Mouse (Mus musculus) hematopoietic multipotent progenitor cell, adult 10-12 weeks (in vitro differentiated cells): ENCODE results near the gene Zfp853. TPM values are rescaled to one million over a fixed set of nuclear protein-coding genes. Genes with fewer than 3 reads are reported as not detected.

Source experiments
- polyA plus RNA-seq: library from polyadenylated mRNA; stranded (reverse); fragments of >175 nt; gene quantifications from 2 replicates; pipeline ENCODE4 v1.2.3, GENCODE M21; 2012; ENCODE audit warnings: low replicate concordance

Gene Zfp853
- 0.11 TPM in 1 of 2 replicates, not detected in the other for polyA plus RNA-seq

GRCm38 (mm10) chr5:143293404-143293803 lies at the start of gene Zfp853:
TSS of gene Zfp853 (minus strand) at chr5:143293623.

DNA sequence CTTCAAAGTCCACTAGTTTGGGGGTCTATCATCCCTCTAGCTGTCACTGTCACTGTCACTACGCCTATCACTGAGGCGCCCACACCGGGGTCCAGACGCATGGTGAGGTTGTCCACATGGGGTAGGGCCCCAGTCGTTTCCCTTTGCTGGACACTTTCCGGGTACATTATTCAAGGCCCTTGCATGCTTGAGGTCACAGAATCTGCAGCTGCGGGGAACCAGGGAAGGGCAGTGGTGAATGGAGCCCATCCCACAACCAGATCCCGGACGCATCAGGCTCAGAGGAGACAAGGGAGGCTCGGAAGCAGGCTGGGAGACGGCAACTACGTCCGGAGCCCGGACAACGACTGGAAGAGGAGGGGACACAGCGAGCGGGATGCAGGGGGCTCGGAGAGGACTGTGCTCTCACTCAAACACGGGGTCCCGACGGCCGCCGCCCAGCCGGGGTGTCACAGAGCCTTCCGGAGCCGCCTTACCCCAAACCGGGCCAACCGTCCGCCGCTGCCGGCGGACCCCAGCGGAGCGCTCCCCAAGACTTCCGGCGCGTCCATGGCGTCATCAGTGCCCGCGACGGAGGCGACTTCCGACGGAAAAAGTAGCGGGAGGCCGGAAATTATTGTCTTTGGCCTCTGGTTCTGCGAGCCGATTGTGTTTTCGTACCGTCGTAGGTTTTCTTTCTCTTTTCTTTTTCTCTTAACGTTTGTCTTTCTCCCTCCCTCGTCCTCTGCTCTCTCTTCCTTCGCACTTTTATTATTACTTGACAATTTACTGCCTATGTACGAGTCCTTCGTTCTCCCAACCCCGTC lies 35.5 kb upstream of the Zfp853 start, which contains the start of gene Zdhhc4:
Zdhhc4 (minus strand) TSS at position 567 of the 806 bp plus-strand sequence.

DNA sequence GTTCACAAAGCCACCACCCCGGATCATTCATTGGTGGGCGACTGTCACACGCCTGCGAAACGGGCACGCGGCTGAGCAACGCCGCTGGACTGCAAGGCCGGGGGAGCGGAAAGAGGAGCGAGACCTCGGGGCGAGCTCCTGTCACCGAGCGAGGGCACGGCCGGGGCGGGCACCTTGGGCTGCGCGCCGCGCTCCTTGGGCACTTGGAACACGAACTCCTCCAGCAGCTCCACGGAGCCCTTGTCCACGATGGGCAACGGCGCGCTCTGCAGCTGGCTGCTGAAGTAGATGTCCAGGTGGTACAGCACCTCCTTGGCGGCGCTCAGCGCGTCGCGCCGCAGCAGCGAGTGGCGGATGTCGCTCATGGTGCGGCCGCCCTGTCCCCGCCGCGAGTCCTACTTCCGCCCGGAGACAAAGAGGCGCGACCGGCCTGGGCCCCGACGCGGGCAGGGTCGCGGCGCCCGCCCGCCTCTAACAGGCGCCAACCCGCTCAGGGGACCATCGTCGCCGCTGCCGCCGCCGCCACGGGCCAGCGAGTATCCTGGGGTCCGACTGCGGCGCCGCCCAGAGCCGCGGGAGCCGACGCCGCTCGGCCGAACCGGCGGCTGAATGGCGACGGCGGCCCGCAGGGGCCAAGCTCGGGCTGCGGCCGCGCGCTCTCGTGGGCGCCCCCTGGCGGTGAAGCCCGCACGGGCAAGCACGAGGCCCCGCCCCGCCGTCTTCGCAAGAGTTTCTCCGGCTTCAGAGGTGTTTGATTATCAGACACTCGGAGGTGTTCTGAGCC lies 21.5 kb upstream of the Zfp853 start, which contains the start of gene E130309D02Rik:
E130309D02Rik (minus strand) TSS at position 631 of the 784 bp plus-strand sequence.

DNA sequence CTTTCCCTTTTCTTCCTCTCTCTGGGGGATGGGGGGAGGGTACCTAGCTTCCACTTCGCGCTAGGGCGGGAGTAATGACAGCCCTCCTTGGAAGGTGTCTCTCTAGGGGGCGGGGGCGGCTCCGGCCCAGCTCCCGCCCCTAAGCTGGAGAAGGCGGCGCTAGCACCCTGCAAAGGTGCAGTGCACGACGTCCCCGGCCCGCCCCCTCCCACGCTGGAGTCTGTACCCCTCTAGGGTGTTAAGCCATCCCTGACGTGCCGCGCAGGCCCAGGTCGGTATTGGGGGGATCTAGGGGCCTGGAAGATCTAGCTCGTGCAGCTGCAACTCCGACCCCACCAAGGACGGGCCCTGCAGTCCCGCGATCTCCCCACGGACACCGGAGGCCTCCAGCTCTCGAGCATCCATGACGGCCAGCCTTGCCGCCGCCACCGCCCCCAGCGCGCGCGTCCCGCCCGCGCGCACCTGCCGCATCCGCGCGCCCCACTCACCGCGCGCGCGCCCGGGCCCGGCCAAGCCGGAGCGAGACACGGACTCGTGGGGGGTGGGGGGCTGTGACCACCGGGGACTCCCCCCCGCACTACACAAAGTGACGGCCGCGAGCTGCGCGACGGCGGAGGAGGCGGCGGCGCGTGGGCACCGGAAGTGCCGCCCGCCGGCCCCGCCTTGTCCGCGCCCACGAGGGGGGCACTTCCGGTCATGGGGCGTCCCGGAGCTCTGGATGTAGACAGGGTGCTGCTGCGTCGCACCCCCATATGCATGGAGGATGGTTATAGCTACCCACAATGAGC lies 23.9 kb downstream of the Zfp853 start, which contains the start of gene Zfp316:
Zfp316 (minus strand) TSS at position 660 of the 788 bp plus-strand sequence.

Other genes with a start within 250 kb of the Zfp853 start
- gene Rnf216, start 180.6 kb downstream of the Zfp853 start, polyA plus RNA-seq = 32.8 and 34.2 TPM in 2 replicates
- gene Olfr718-ps1, start 146.0 kb downstream of the Zfp853 start, polyA plus RNA-seq = not detected in 2 replicates
- gene Rbak, start 112.8 kb downstream of the Zfp853 start, polyA plus RNA-seq = 2.1 and 2.4 TPM in 2 replicates
- gene Spdye4b, start 112.6 kb downstream of the Zfp853 start, polyA plus RNA-seq = not detected in 2 replicates
- gene Spdye4a, start 66.7 kb downstream of the Zfp853 start, polyA plus RNA-seq = not detected in 2 replicates
- 4.7 and 5.5 TPM in 2 replicates for gene Zfp12, start 58.5 kb downstream of the Zfp853 start, polyA plus RNA-seq
- 7.1 and 13.7 TPM in 2 replicates for gene Zfp316, start 23.6 kb downstream of the Zfp853 start, polyA plus RNA-seq
- 58.1 and 79.3 TPM in 2 replicates for gene E130309D02Rik, start 21.7 kb upstream of the Zfp853 start, polyA plus RNA-seq
- 29.8 and 78.4 TPM in 2 replicates for gene Zdhhc4, start 35.6 kb upstream of the Zfp853 start, polyA plus RNA-seq
- not detected in 2 replicates for gene Grid2ip, start 63.7 kb upstream of the Zfp853 start, polyA plus RNA-seq
- 30.7 and 37.1 TPM in 2 replicates for gene Kdelr2, start 110.2 kb upstream of the Zfp853 start, polyA plus RNA-seq
- 5.8 and 9.1 TPM in 2 replicates for gene Daglb, start 171.0 kb upstream of the Zfp853 start, polyA plus RNA-seq
- gene Rac1, start 234.4 kb upstream of the Zfp853 start, polyA plus RNA-seq = 58.2 and 134 TPM in 2 replicates